Mouse (Mus musculus) embryo, embryonic 11 days (tissue): ENCODE measurements around the gene Eid3.

Experiments used
- DNase-seq: peaks from one replicate; pipeline ENCODE4 v3.0.0-alpha.2; 2015

The Eid3 gene

DNA sequence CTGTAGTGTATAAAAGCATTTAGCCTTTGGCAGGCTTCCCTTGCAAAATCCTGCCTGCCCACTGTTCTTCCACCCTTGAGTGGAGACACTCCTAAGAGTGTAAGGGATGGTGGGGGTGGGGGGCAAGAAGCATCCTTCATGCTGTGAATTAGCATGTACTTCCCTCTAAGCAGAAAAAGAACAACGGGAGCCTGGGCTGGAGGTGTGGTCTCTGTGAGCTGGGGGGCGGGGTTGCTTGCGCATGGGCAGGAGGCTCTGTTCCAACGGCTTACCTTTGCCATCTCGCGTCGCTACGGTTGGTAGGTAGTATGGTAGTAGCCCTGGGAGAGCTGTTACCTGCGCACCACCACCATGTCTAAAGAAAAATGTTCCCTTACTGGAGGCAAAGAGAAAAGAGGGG lies at the start of gene Eid3:
TSS of gene Eid3 (plus strand) at position 271 of the 400 bp plus-strand sequence.
- DNase-seq: no peak

DNA sequence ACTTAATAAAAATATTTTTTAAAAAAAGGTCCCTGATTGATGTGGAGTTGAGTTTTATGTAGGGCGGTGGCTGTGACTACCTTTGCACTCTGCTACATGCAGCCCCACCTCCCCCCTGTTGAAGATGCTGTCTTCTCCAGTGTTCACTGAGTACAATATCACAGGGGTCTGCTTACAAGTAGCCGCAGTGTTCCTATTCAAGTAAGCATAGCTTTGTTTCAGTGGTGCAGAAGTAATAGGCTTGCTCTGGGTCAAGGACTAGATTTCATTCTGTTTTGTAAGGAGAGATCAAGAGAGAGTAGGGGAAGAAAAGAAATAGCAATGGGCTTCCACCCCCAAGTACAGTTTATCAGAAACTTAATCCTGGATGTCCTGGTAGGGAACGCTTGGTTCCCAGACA lies 48.9 kb upstream of the Eid3 start:
- no peak for DNase-seq

DNA sequence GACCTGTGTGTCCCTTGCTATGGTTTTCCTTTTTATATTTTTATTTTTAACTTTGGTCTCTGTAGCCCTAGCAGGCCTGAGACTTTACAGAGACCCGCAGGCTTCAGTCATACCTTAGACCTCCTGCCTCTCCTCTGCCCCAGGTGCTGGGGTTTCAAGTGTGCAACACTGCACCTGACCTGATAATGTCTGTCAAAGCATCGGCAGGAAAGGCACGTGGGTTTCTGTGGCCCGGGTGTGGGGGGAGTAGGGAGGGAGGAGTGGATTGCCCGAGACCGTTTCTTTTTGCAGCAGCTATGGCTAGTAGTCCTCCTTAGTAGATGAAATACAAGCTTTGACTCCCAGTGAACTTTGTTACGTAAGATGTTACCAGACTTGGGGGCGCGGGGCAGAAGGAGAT lies 48.5 kb upstream of the Eid3 start:
- no peak for DNase-seq

DNA sequence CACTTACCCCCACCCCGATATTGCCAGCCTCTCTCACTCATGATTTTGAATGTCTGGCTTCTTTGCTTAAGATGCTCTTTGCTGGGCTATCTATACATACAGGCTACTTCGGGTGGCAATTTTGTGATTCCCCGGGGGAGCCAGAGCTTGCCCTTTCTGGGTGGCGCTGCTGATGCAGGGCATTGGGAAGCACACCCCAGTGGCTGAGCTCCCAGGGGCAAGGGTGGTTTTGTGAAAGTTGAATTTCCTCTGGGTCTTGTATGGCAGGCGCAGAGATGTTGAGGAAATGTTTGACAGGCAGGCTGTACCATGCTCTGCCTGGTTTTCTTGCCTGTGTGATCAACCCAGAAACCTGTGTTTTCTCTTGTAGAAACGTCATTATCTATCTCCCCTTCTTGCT lies 47.8 kb upstream of the Eid3 start:
- no peak for DNase-seq

DNA sequence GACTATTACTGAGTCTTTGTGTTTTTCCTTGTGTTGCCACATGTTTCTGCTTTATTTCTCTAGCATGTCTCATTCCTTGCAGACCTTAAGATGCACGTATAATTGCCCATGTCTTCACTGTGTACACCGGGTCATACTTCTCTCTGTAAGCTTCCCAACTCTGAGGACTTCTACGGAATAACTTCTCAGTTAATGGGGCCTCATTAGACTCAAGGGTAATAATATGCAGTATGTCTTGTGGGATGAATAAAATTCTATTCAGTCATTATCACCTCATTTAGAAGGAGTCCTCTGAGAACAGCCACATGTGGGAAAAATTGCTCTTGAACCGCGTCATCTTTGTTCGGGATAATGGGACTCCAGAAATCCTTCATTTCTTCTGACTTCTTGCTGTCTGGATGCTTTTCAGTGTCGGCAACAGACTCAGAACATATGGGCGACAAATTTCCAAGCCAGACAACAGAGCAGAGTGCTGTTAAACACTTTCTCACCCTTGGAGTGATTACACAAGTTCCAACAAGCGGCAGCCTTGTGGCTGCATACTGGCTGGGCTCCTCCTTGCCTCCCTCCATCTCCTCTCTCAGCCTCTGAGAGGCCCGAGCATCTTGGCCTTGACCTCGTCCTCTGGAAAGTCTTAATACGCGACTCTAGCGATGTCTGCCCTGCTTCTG lies 43.2 kb upstream of the Eid3 start:
- no peak for DNase-seq

DNA sequence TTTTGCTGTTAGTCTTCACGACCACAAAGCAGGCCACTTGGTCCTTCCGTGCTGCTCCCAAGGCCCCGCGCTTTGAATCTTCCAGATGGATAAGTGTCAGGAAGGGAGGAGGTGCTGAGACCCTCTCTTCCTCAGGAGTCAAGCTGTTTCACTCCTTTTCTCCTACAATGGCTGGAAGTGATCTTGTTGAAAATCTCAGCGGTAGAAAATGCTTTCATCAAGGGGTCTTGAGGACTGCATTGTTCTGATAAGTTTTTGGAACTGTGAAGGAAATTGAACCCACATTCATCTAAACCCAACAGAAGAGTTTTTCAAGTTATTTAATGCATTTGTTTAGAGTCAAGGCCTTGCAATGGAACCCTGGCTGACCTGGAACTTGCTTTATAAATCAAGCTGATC lies 42.6 kb upstream of the Eid3 start:
- DNase-seq: no peak

DNA sequence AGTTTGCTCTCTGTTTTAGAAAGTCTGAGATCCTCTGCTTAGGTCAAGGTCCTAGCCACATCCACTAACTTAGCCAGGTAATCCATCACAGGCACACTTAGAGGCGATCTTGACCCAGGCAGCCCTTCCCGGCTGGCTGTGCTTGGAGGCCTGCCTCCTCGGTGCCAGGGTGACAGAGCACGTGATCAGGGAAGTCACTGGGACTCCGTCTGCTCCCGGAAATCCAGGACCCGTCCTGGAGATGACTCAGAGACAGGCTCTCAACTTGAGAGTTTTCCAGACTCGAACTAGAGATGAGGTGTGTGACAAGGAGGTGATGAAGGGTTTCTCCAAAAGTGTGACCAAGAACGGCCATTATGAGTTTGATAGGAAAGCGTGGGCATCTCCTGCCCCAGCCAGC lies 41.9 kb upstream of the Eid3 start:
- no peak for DNase-seq

DNA sequence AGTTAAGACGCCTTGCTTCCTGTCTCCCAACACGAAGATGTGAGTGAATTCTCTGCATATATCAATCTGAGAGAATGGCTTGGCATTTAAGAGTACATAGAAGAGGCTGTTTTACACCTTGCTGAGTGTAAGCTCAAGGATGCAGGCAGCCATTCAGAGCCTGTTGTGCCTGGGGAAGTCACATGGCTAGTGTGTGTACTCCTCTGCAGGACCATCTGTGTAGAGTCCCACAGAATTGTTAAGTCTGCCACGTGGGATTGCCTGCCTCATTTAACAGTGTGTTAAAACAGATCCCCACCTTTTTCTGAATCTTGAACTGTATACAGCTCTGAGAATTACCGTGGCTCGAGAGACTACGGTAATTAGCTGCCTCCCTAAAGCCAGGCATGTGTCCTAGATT lies 39.9 kb upstream of the Eid3 start:
- no peak for DNase-seq

DNA sequence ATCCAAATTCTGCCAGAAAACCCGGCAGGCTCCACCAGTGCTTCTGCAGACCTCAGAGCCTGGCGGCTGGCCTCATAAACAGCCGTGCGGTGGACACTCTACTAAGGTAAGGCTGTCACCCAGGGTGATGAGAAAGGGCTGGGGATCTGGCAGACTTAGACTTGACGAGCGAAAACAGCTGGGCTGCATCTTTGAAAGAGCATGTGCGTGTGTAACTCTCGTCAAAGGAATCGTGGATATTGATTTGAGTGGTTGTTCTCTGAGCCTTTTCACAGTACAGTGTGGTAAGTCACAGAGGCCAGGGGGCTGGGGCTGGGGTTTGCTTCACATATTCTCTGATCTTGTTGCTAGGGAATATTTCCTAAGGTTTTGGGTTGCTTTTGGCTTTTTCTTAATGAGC lies 32.5 kb upstream of the Eid3 start, which contains the start of gene Txnrd1:
TSS of gene Txnrd1 (plus strand) at position 26 of the 400 bp plus-strand sequence.
- DNase-seq: no peak

DNA sequence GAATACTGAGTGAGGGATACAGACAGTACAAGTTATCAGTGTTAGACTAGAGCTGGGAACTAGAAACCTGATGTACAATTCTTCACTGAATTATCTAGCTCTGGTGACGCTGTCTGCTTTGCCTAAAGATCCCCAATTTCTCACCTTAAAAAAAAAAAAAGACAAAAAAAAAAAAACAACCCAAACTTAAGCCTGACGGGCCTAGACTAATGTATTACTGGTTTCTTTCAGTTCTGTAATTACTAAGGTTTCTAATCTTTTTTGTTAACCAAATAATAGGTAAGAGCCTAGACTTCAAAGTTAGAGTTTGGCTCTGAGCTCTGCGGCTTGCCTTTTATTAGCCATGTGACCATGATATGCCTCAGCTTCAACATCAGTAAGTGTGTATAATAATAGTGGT lies 30.5 kb upstream of the Eid3 start:
- DNase-seq: no peak

DNA sequence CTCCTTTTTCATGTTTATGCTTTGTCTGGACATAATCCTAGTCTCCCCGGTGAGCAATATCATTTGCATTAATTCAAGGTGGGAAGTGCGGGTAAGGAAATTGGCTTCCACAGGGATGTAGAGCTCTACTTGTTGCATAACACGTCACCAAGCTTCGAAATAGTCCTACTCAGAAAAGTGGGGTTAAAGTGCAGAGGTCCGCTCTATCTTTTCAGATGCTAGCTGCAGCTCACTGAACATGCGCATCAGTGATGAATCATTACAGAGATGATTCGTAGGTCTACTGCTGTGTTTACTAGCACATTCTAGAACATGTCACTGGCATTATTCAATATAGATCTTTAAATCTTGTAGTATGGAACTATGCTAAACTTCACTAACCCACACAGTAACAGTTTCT lies 28.0 kb upstream of the Eid3 start:
- no peak for DNase-seq

DNA sequence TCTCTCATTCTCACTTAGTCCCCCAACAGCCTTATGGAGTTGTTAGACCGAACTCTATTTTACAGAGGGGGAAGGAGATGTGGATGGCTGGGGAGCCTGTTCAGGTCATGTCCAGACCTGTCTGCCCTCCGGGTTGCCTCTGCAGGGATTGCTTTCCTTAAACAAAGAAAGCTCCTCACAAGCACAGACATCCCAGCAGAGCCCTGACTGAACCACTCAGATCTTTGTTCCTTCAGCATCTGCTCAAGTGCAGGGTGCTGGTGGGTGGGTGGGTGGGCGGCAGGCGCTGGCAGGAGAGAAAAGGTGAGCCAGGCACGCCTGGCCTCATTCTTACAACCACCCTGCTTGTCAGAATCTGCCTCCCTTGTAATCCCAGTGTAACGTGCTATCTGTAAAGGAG lies 22.3 kb upstream of the Eid3 start:
- DNase-seq: no peak

DNA sequence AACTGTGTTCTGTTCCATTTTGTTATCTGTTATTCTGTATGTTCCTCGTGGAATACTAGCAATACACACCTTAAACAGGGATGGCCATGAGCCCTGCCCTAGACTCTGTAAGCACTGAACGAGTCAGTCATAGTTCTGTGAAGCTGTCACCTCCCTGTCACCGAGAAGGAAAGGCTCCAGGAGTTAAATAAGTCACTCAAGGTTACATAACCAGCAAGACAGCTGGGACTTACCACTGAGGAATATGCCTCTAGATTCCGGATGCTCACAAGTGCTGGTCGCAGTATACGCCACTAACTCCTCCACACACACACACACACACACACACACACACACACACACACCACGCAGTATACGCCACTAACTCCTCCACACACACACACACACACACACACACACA lies 21.7 kb upstream of the Eid3 start:
- no peak for DNase-seq

DNA sequence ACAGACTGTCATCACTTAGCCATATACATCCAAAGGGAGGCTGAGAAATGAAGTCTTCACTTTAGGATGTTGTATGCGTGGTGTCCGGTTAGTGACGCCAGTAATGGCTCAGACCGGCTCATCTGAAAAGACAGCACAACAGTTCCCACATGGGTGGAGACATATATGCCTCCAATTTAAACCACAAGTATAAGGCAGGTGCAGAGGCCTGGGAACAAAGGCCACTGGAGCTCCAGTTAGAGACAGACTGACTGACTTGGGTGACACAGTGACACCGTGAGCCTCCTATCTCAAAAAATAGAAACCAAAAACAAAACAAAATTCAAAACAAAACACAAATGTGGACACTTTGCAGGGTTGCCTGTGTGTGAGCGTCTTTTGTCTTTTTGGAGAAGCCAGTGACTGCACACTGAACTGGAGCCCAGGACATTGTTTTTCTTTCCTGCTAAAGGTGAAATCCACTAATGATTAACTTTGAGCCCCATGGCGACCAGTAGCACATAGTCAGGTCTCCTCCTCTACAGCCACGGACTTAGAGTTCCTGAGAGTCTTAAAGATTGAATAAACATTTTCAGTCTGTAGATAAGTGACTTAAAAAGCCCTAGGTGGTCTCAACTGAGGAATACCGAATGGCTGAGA lies 18.5 kb upstream of the Eid3 start:
- DNase-seq: no peak

DNA sequence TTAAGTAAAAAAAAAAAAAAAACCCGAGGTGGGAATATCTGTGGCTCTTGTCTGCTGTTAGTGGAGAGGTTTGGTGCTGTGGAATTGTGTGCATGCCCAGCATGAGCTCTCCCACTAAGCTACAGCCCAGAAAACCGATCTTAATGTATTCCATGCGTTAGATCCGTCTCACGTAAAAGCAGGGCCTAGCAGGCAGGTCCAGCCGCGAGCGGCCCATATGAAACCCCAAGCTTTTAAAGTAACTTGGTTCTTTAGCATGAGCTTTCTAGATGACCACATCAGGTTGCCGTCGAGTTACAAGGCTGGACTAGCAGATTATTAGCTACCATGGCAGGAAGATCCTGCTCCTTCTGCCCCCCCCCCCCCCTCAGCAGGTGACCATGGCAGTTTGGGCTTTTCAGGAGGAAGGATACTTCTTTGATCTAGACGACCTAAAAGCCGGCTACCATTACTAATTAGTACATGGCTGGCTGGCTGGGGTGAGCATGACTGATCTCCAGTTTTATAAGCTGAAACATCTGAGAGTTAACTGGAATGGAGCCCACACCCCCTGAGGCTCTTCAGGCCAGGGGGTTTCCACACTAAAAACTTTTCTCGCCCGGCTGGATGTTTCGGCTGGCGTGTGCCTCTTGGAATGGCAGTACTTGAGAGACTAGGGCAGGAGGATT lies 16.6 kb upstream of the Eid3 start:
- no peak for DNase-seq

DNA sequence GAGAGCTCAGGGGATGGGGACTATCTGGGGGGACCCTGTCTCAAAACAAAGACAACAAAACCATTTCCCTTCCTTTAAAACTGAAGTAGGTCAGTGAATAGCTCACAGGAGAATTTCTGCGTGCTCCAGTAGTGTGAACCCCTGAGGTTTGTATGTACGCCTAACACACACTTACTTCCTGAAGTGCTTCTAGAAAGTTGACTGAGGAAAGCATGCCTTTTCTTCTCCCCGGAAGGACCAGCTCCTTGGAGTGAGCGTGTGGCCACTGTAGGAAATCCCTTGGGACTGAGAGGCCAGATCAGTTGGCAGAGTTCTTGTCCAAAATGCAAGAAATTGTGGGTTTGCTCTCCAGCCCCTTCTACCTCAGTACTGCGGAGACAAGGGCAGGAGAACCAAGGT lies 16.1 kb upstream of the Eid3 start:
- DNase-seq: no peak

DNA sequence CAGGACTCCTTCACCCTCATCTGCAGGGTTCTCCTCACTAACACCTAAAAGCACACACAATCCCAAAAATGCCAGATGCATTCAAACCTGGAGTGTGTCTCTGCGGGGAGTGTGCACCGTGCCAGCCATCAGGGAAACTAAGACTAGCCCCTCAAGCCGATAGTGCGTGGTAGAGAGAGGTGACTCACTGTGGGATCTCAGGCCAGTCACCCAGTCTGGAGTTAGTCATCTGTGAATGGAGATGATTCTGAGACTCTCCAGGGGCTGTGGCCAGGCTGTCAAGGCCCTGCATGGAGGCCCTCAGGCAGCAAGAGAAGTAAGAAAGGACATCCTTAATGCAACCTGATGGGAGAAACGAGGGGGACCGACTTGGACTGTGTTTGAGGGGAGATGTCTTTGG lies 14.7 kb upstream of the Eid3 start:
- no peak for DNase-seq

DNA sequence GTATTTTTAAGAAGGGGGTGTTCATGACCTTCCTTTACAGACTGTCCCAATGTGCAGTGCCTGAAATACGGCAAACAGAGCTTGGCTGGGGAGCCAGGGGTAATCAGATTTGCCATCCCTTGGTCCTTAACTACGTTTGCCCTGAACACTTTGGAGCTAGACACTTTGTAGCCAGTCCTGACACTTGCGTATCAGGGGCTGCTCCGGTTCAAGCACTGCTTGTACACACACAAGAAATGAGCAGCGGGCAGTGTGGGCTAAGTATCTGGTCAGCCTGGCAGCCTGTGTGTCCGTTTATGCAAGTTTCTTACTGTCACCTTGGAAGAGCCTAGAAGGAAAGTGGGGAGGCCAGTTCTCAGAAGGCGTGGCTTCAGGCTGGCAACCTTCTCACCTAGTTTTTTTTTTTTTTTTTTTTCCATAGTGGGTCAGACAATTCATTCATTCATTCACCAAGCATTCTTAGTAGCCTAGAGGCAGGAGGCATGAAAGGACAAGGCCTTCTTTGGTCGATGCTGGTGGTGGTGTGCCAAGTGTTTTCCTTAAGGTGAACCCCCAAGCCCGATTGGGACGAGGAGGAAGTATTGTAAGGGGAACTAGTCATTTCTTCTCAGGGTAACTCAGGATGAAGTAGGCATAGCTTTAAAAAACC lies 8.3 kb upstream of the Eid3 start:
- no peak for DNase-seq

DNA sequence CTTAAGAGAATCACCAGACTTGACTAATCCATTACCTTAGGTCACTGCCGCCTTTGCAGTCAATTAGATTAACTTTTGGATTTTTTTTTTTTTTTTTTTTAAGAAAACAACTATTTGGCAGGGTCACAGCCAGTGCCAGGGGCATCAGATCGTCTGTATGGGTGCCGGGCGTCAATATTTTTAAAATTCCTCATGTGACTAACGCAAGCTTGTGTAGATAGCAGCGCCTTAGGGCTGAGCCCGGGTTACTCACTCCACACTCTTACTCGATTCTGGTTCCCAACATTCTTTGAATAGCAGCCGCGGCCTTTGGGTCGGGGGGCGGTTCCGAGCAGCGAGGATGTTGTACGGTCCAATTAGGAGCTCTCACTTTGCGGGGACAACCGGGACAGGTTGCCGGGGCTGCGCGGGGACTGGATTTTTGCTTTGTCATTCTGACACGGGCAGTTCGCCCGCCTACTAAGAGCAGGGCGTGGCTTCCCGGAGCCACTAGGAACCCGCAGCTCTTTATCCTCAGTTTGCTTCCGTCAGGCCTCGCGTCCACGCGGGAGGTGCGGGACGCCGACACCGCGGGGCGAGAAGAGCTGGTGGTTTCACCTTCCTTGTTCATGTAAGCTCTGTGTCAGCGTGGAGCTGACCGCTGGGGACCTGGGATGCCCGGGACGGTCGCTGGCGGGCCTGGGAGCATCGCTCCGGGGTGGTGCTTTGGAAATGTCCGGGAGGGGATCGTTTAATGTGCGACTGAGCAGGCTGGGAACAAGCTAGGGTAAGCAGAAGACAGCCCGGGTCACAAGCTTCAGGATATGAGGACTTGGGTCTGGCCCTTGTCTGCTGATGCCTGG lies 7.5 kb upstream of the Eid3 start:
- DNase-seq: peak; percentile 95

DNA sequence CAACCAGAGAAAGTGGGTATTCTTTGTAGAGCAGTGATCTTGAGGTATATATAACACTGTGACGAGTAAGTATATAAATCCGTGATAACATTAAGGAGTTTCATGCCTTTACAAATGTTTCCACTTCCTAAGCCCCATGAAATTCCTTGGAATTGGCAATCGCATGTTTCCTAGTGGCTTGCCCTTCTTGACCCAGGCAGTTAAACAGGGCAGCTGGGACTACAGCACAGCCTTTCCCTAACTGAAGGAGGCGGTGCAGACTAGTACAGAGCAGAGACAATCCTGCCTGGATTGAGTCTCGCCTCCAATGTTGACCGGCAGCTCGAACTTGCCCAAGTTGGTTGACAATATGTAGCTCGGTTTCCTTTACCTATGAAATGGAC lies 6.9 kb upstream of the Eid3 start:
- peak; percentile 73 for DNase-seq

DNA sequence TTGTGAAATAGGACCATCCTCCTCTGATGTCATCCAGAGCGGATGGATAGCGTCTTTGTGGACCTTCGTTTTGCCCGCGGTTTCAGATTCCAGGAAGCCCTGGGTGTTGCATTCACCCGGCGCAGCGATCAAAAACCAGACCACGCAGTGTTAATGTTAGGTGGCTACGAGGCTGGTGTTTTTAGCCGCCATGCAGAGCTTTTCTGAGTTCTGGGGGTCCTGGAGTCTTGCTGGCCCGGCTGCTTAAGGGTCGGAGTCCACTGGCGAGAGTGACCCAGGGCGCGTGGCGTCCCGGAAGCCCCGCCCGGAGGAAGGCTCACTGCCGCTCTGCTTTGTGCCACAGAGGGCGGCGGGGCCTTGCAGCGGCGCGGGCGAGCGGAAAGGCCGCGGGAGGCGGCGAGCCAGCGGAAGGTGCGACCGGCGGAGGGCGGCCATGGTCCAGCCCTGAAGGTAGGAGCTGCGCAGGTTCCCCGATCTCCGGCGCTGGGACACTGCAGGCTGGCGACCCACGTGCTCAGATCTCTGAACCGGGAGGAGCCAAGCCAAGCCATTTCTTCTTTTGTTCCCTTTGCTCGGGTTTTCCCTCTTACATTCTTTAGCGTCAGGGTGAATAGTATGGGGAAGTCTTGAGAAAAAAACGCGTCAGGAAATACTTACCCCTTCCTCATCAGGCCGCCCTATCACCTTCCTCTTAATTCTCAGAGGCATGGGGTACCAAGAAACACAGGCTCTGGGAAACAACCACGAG lies 6.1 kb upstream of the Eid3 start:
- peak; percentile 87 for DNase-seq

DNA sequence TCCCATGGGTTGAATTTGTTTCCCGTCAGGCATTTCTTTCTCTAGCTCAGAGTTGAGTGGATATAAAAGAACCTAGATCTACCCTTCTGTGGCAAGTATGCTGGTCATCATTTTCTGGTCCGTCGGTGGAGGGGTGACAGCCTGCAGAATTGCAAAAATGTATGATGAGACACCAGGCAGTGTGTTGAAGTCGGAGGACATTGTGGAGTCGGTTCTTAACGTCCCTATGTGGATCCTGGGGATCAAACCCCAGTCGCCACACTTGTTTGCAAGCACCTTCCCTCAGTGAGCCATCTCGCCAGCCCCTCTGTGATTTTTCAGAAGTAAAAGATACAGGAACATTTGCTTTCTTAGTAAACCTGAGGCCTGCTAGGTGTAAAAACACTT lies 5.5 kb upstream of the Eid3 start:
- DNase-seq: no peak
